Mouse (Mus musculus): ENCODE measurements around the gene Usp40. TPM values are rescaled to one million over a fixed set of nuclear protein-coding genes. Genes with fewer than 3 reads are reported as not detected.

The Usp40 gene
- total and polyA plus RNA-seq, 2 experiments from 2014 or later = 9.8 to 15.8 TPM

DNA sequence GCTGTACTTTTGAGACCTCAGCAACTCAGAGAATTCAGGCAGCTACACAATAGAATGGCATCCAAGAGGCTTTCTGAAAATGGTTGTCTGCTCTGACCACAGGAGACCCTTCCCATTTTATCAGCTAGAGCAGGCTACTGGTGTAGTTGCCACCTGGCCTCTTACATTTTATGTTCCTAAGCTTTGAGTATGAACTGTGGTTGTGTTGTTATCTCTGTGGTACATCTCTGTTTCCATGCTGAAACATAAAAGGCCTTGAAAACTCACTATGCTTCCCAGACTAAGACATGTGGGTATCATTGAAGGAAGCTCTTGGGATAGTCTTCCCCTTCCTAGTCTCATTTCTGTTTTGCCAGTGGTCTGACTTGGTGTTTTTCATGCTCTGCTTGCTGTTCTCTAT lies 106.2 kb downstream of the Usp40 start:
- Histone ChIP-seq H3K9ac (replicated peaks; ENCODE audit: low read length, poor library complexity, severe bottlenecking) (no peak overlapping the region), H3K36me3 (ENCODE audit: insufficient read depth, low read length) (no peaks in the 10 kb centered on the region), H3K27ac (ENCODE audit: low read depth, low read length) (no peak overlapping the region), H3K4me1 (ENCODE audit: insufficient read depth, low read length) (no peaks in the 10 kb centered on the region), H3K4me2 (ENCODE audit: low read depth, low read length, poor library complexity, severe bottlenecking) (no peak overlapping the region), H3K27me3 (ENCODE audit: insufficient read depth, low read length) (no peaks in the 10 kb centered on the region), H3K9me3 (ENCODE audit: low read length) (no peaks in the 10 kb centered on the region), H3K4me3 (ENCODE audit: low read depth, low read length) (no peak overlapping the region)
- DNase-seq (ENCODE audit: low spot score) (no peak), ATAC-seq (ENCODE audit: low FRiP score) (no peak)
- TF ChIP-seq CTCF (IDR thresholded peaks at IDR 0.05) = no peak

DNA sequence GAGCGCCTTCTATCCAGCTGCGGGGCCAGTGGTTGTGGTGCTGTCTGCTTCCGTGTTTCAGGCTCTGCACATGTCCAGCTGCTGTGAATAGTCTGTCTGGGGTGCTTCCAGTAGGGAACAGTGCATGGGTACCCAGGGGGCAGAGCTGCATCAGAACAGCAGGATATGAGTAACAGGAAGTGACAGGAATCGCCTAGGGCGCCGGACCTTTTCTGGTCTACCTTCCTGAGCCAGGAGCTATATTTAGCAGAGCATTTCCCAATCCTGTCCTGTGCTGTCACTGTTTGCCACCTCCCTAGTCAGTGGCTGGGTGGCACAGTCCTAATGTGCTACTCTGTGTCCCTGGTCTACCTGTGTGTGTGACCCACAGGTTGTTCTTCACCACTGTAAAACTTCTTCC lies 107.4 kb downstream of the Usp40 start:
- ATAC-seq (ENCODE audit: low FRiP score) = no peak
- no peak for DNase-seq (ENCODE audit: low spot score)
- Histone ChIP-seq H3K4me2 (ENCODE audit: low read depth, low read length, poor library complexity, severe bottlenecking) (no peak overlapping the region), H3K36me3 (ENCODE audit: insufficient read depth, low read length) (0 out of 2 replicates have a peak, but pooled peaks cover 3% of the 10 kb centered on the region), H3K27me3 (ENCODE audit: insufficient read depth, low read length) (no peaks in the 10 kb centered on the region), H3K4me1 (ENCODE audit: insufficient read depth, low read length) (no peaks in the 10 kb centered on the region), H3K27ac (ENCODE audit: low read depth, low read length) (no peak overlapping the region), H3K9me3 (ENCODE audit: low read length) (no peaks in the 10 kb centered on the region), H3K4me3 (ENCODE audit: low read depth, low read length) (no peak overlapping the region), H3K9ac (replicated peaks; ENCODE audit: low read length, poor library complexity, severe bottlenecking) (no peak overlapping the region)
- WGBS = 87% methylated on average over 6 of the region's 6 CpGs
- no peak for TF ChIP-seq CTCF (IDR thresholded peaks at IDR 0.05)

- Histone ChIP-seq H3K36me3 (ENCODE audit: insufficient read depth, low read length) (0 out of 2 replicates have a peak, but pooled peaks cover 3% of the 10 kb centered on the region), H3K4me2 (ENCODE audit: low read depth, low read length, poor library complexity, severe bottlenecking) (no peak overlapping the region), H3K4me3 (ENCODE audit: low read depth, low read length) (no peak overlapping the region), H3K27me3 (ENCODE audit: insufficient read depth, low read length) (no peaks in the 10 kb centered on the region), H3K27ac (ENCODE audit: low read depth, low read length) (no peak overlapping the region), H3K4me1 (ENCODE audit: insufficient read depth, low read length) (no peaks in the 10 kb centered on the region), H3K9me3 (ENCODE audit: low read length) (no peaks in the 10 kb centered on the region), H3K9ac (replicated peaks; ENCODE audit: low read length, poor library complexity, severe bottlenecking) (no peak overlapping the region)
- no peak for ATAC-seq (ENCODE audit: low FRiP score)
- DNase-seq (ENCODE audit: low spot score) = no peak
- TF ChIP-seq CTCF (IDR thresholded peaks at IDR 0.05) = no peak
- WGBS = 93% methylated on average over 2 of the region's 2 CpGs
Observed at GRCm38 (mm10) chr1:87899701-87900100, 108.7 kb downstream of the Usp40 start.

- H3K4me1 ChIP-seq (ENCODE audit: insufficient read depth, low read length) = no peaks in the 10 kb centered on the region
- WGBS = 96% methylated on average over 2 of the region's 2 CpGs
- 0 out of 2 replicates have a peak, but pooled peaks cover 3% of the 10 kb centered on the region for H3K36me3 ChIP-seq (ENCODE audit: insufficient read depth, low read length)
- no peak for TF ChIP-seq CTCF (IDR thresholded peaks at IDR 0.05)
- no peak for ATAC-seq (ENCODE audit: low FRiP score)
- H3K27me3 ChIP-seq (ENCODE audit: insufficient read depth, low read length) = no peaks in the 10 kb centered on the region
- no peak overlapping the region for H3K4me2 ChIP-seq (ENCODE audit: low read depth, low read length, poor library complexity, severe bottlenecking)
- no peak overlapping the region for H3K4me3 ChIP-seq (ENCODE audit: low read depth, low read length)
- no peak for DNase-seq (ENCODE audit: low spot score)
- no peak overlapping the region for H3K27ac ChIP-seq (ENCODE audit: low read depth, low read length)
- H3K9ac ChIP-seq (replicated peaks; ENCODE audit: low read length, poor library complexity, severe bottlenecking) = no peak overlapping the region
- H3K9me3 ChIP-seq (ENCODE audit: low read length) = no peaks in the 10 kb centered on the region
Observed at GRCm38 (mm10) chr1:87896921-87897320, 111.4 kb downstream of the Usp40 start.

Small RNAs within 50 kb of the gene (microRNA-seq; reads per million reads assigned to microRNA genes)
- gene Gm25198 (ENCODE audit: borderline number of aligned reads) = not detected

Other genes starting within 250 kb of the Usp40 start
- gene Sag, start 204.9 kb downstream of the Usp40 start, total RNA-seq (2014; rRNA removed) = not detected in 2 replicates
- gene Sag, start 204.9 kb downstream of the Usp40 start, polyA plus RNA-seq (2015; fragmentation: Nextera tagmentation; extraction: Ambion mirVana) = 1.2 and 1.9 TPM in 2 replicates
- 75.1 and 77.5 TPM in 2 replicates for gene Dgkd, start 155.3 kb downstream of the Usp40 start, total RNA-seq (2014; rRNA removed)
- 36.6 and 38.2 TPM in 2 replicates for gene Dgkd, start 155.3 kb downstream of the Usp40 start, polyA plus RNA-seq (2015; fragmentation: Nextera tagmentation; extraction: Ambion mirVana)
- not detected in 2 replicates for gene Ugt1a10, start 46.8 kb upstream of the Usp40 start, total RNA-seq (2014; rRNA removed)
- gene Ugt1a10, start 46.8 kb upstream of the Usp40 start, polyA plus RNA-seq (2015; fragmentation: Nextera tagmentation; extraction: Ambion mirVana) = not detected in 2 replicates
- not detected in 2 replicates for gene Ugt1a9, start 62.2 kb upstream of the Usp40 start, total RNA-seq (2014; rRNA removed)
- not detected in 2 replicates for gene Ugt1a9, start 62.2 kb upstream of the Usp40 start, polyA plus RNA-seq (2015; fragmentation: Nextera tagmentation; extraction: Ambion mirVana)
- not detected in 2 replicates for gene Ugt1a8, start 79.3 kb upstream of the Usp40 start, total RNA-seq (2014; rRNA removed)
- gene Ugt1a8, start 79.3 kb upstream of the Usp40 start, polyA plus RNA-seq (2015; fragmentation: Nextera tagmentation; extraction: Ambion mirVana) = not detected in 2 replicates
- gene Ugt1a7c, start 86.5 kb upstream of the Usp40 start, total RNA-seq (2014; rRNA removed) = 1.0 and 1.5 TPM in 2 replicates
- gene Ugt1a7c, start 86.5 kb upstream of the Usp40 start, polyA plus RNA-seq (2015; fragmentation: Nextera tagmentation; extraction: Ambion mirVana) = 1.6 and 2.7 TPM in 2 replicates
- 0.94 and 1.9 TPM in 2 replicates for gene Ugt1a6b, start 94.7 kb upstream of the Usp40 start, total RNA-seq (2014; rRNA removed)
- gene Ugt1a6b, start 94.7 kb upstream of the Usp40 start, polyA plus RNA-seq (2015; fragmentation: Nextera tagmentation; extraction: Ambion mirVana) = not detected in 2 replicates
- gene Ugt1a6a, start 126.3 kb upstream of the Usp40 start, total RNA-seq (2014; rRNA removed) = 1.1 and 3.8 TPM in 2 replicates
- gene Ugt1a6a, start 126.3 kb upstream of the Usp40 start, polyA plus RNA-seq (2015; fragmentation: Nextera tagmentation; extraction: Ambion mirVana) = 1.7 and 2.3 TPM in 2 replicates
- not detected in 2 replicates for gene Ugt1a5, start 157.5 kb upstream of the Usp40 start, total RNA-seq (2014; rRNA removed)
- gene Ugt1a5, start 157.5 kb upstream of the Usp40 start, polyA plus RNA-seq (2015; fragmentation: Nextera tagmentation; extraction: Ambion mirVana) = not detected in 2 replicates
- gene Ugt1a2, start 192.1 kb upstream of the Usp40 start, total RNA-seq (2014; rRNA removed) = not detected in 2 replicates
- gene Ugt1a2, start 192.1 kb upstream of the Usp40 start, polyA plus RNA-seq (2015; fragmentation: Nextera tagmentation; extraction: Ambion mirVana) = not detected in 2 replicates
- gene Dnajb3, start 197.2 kb upstream of the Usp40 start, total RNA-seq (2014; rRNA removed) = 5.5 and 6.9 TPM in 2 replicates
- gene Dnajb3, start 197.2 kb upstream of the Usp40 start, polyA plus RNA-seq (2015; fragmentation: Nextera tagmentation; extraction: Ambion mirVana) = 11.8 and 12.5 TPM in 2 replicates
- not detected in 2 replicates for gene Ugt1a1, start 203.4 kb upstream of the Usp40 start, total RNA-seq (2014; rRNA removed)
- not detected in 2 replicates for gene Ugt1a1, start 203.4 kb upstream of the Usp40 start, polyA plus RNA-seq (2015; fragmentation: Nextera tagmentation; extraction: Ambion mirVana)
- gene Mroh2a, start 218.4 kb upstream of the Usp40 start, total RNA-seq (2014; rRNA removed) = not detected in 2 replicates
- 0.56 and 1.2 TPM in 2 replicates for gene Mroh2a, start 218.4 kb upstream of the Usp40 start, polyA plus RNA-seq (2015; fragmentation: Nextera tagmentation; extraction: Ambion mirVana)

Data from midbrain, postnatal 0 days (tissue).